ENCODE assay signal across 9 mouse cellular contexts in genomic region chr5:118773866-118774265, GRCm38 (mm10).
A peak's percentile ranks its signal among the peaks of the same experiment; 100 is the strongest.
DNase-seq lines count a peak whose midpoint lies in the region; ATAC-seq and TF ChIP-seq lines count a peak whose summit lies in the region.
"Had no signal": no experiment of that assay in that cellular context is flagged by ENCODE, and none has a peak within 500 bp of the region (broad histone marks: within the 10 kb centered on the region; RNA-seq: fewer than 3 reads in every experiment).

No protein-coding gene starts in this region.

- no peak for TF ChIP-seq EP300 in CH12.LX (IDR thresholded peaks at IDR 0.05; ENCODE audit: low read length)

- peaks cover 6% of the 10 kb centered on the region; the same call in 1 of the 2 replicates for H3K27me3 ChIP-seq in kidney, embryonic 16.5 days (ENCODE audit: insufficient read depth, low read length)
- peaks cover 50% of the 10 kb centered on the region for H3K27me3 ChIP-seq in CH12.LX (replicated peaks)
- no peaks in the 10 kb centered on the region for H3K27me3 ChIP-seq in hindbrain, embryonic 16.5 days (replicated peaks; ENCODE audit: control insufficient read depth, insufficient read depth, low read length)
- H3K27me3 ChIP-seq: liver, embryonic 15.5 days had no signal

- no peak overlapping the region for H3K27ac ChIP-seq in kidney, embryonic 16.5 days (ENCODE audit: low read length)
- no peak overlapping the region for H3K27ac ChIP-seq in CH12.LX (ENCODE audit: insufficient read depth, low read depth)
- H3K27ac ChIP-seq in hindbrain, embryonic 16.5 days (ENCODE audit: low read depth, low read length), result no peak overlapping the region
- H3K27ac ChIP-seq: liver, embryonic 15.5 days had no signal

- peak; percentile 78 for TF ChIP-seq RAD21 in CH12.LX (IDR thresholded peaks at IDR 0.05; ENCODE audit: low read depth, low read length)

- no peaks in the 10 kb centered on the region for H3K9me3 ChIP-seq in kidney, embryonic 16.5 days (ENCODE audit: low read length)
- peaks cover 2% of the 10 kb centered on the region for H3K9me3 ChIP-seq in CH12.LX (replicated peaks; ENCODE audit: low read length)
- H3K9me3 ChIP-seq in hindbrain, embryonic 16.5 days (ENCODE audit: control insufficient read depth, low read length), result no peaks in the 10 kb centered on the region
- H3K9me3 ChIP-seq: liver, embryonic 15.5 days had no signal

- peak; percentile 73 to 84 for TF ChIP-seq CTCF in CH12.LX (conservative IDR thresholded peaks at IDR 0.05 in 1 of 2, IDR thresholded peaks at IDR 0.05 in 1 of 2; ENCODE audit: low read depth in 2 of 2, low read length in 2 of 2)

- peak; percentile 17 to 38 for DNase-seq in kidney, postnatal 36 days
- DNase-seq in A20 (ENCODE audit: low read depth, low spot score) (peak; percentile 59), CH12.LX (ENCODE audit: extremely low read depth) (peak; percentile 30)
- peak; percentile 12 for DNase-seq in c-Kit-positive CD71-positive TER-119-positive erythroid progenitor cells, embryonic 14.5 days (ENCODE audit: low spot score)
- DNase-seq in thymus, postnatal 4 days, result peak; percentile 48

- WGBS in kidney, embryonic 16.5 days, result 35% methylated on average over 3 of the region's 3 CpGs
- WGBS in hindbrain, embryonic 16.5 days, result 25% methylated on average over 3 of the region's 3 CpGs

- dilution Hi-C loops in CH12.LX (cut with MboI; ENCODE audit: extremely low pct_ligation_motif_present, extremely low pct_unique_long_range_greater_than_20kb, low sequenced_read_pairs), result no loop called here

- H3K4me3 ChIP-seq in kidney, embryonic 16.5 days (ENCODE audit: low read length), result no peak overlapping the region
- no peak overlapping the region for H3K4me3 ChIP-seq in CH12.LX (replicated peaks in 1 of 3; ENCODE audit: low read depth in 2 of 3, low read length in 2 of 3, poor library complexity in 1 of 3)
- no peak overlapping the region for H3K4me3 ChIP-seq in hindbrain, embryonic 16.5 days (ENCODE audit: low read length)
- H3K4me3 ChIP-seq: liver, embryonic 15.5 days had no signal

- no peaks in the 10 kb centered on the region for H3K4me1 ChIP-seq in kidney, embryonic 16.5 days (ENCODE audit: insufficient read depth, low read length)
- no peaks in the 10 kb centered on the region for H3K4me1 ChIP-seq in CH12.LX (ENCODE audit: control insufficient read depth in 1 of 2, insufficient read depth in 2 of 2)
- H3K4me1 ChIP-seq in hindbrain, embryonic 16.5 days (ENCODE audit: control insufficient read depth, insufficient read depth, low read depth, low read length), result peaks cover 3% of the 10 kb centered on the region; the same call in 1 of the 2 replicates
- H3K4me1 ChIP-seq: liver, embryonic 15.5 days had no signal

- no peaks in the 10 kb centered on the region for H3K79me2 ChIP-seq in CH12.LX (replicated peaks; ENCODE audit: control insufficient read depth, extremely low read depth, insufficient read depth, poor library complexity, severe bottlenecking)

- no peaks in the 10 kb centered on the region for H3K36me3 ChIP-seq in kidney, embryonic 16.5 days (ENCODE audit: insufficient read depth, low read length)
- no peaks in the 10 kb centered on the region for H3K36me3 ChIP-seq in CH12.LX (replicated peaks in 1 of 2; ENCODE audit: control insufficient read depth in 1 of 2, insufficient read depth in 1 of 2, low read length in 1 of 2)
- no peaks in the 10 kb centered on the region for H3K36me3 ChIP-seq in hindbrain, embryonic 16.5 days (ENCODE audit: control insufficient read depth, insufficient read depth, low read length)
- H3K36me3 ChIP-seq: liver, embryonic 15.5 days had no signal

- H3K4me2 ChIP-seq in kidney, embryonic 16.5 days (replicated peaks; ENCODE audit: low read depth, low read length), result no peak overlapping the region
- H3K4me2 ChIP-seq in CH12.LX (ENCODE audit: insufficient read depth, low read depth, poor library complexity, severe bottlenecking), result no peak overlapping the region
- no peak overlapping the region for H3K4me2 ChIP-seq in hindbrain, embryonic 16.5 days (ENCODE audit: low read length)
- H3K4me2 ChIP-seq: liver, embryonic 15.5 days had no signal

- in situ Hi-C loops in CH12.LX (cut with MboI; ENCODE audit: low pct_ligation_motif_present, low pct_unique_long_range_greater_than_20kb, low sequenced_read_pairs), result no loop called here

- no peak for ATAC-seq in kidney, embryonic 16.5 days (ENCODE audit: low FRiP score, low TSS enrichment)
- ATAC-seq in hindbrain, embryonic 16.5 days, result 0 out of 2 replicates have a peak, but pooled peaks have one; percentile 37
- ATAC-seq in megakaryocyte, adult 5-6 weeks (ENCODE audit: poor library complexity, severe bottlenecking), result no peak

- TF ChIP-seq POLR2A in CH12.LX (IDR thresholded peaks at IDR 0.05; ENCODE audit: low read depth, low read length), result no peak

- no peak overlapping the region for H3K9ac ChIP-seq in kidney, embryonic 16.5 days (replicated peaks; ENCODE audit: low read length)
- H3K9ac ChIP-seq in CH12.LX (ENCODE audit: insufficient read depth, low read depth), result no peak overlapping the region
- no peak overlapping the region for H3K9ac ChIP-seq in hindbrain, embryonic 16.5 days (ENCODE audit: low read depth, low read length)
- H3K9ac ChIP-seq: liver, embryonic 15.5 days had no signal

TF ChIP-seq in CH12.LX, 34 proteins besides CTCF, POLR2A, EP300 and RAD21:
- TF ChIP-seq IRF4 (IDR thresholded peaks at IDR 0.05; ENCODE audit: low read depth, low read length) (no peak), SMC3 (IDR thresholded peaks at IDR 0.05; ENCODE audit: low read depth, low read length) (peak; percentile 79)
